Mouse (Mus musculus) olfactory bulb, adult 2 months (tissue): ENCODE results near the gene Tedc1. TPM values are rescaled to one million over a fixed set of nuclear protein-coding genes. Genes with fewer than 3 reads are reported as not detected.

Experiments
- H3K27ac ChIP-seq: fragments of 200-500 bp; 2 replicates; pipeline ENCODE4 v1.5.1; 2012; ENCODE audit warnings: low read depth, low read length; ENCODE audit not compliant: insufficient read depth
- H3K4me1 ChIP-seq: fragments of 200-500 bp; 2 replicates; pipeline ENCODE4 v1.6.1; 2012; ENCODE audit warnings: low read length; ENCODE audit not compliant: control insufficient read depth, insufficient read depth
- H3K4me3 ChIP-seq: fragments of 200-500 bp; 2 replicates; pipeline ENCODE4 v1.5.1; 2012; ENCODE audit warnings: mild to moderate bottlenecking, low read depth, low read length, moderate library complexity; ENCODE audit not compliant: insufficient read depth
- CTCF ChIP-seq: fragments of 200-500 bp; IDR thresholded peaks from 2 replicates; pipeline ENCODE4 v1.5.1; 2012; ENCODE audit warnings: low read depth, mild to moderate bottlenecking, low read length, moderate library complexity; ENCODE audit not compliant: insufficient read depth
- POLR2A ChIP-seq: fragments of 200-500 bp; IDR thresholded peaks from 2 replicates; pipeline ENCODE4 v1.6.1; 2012; ENCODE audit warnings: mild to moderate bottlenecking, low read depth, low read length, moderate library complexity; ENCODE audit not compliant: insufficient read depth
- WGBS: fragments of 180-500 bp; shearing (Covaris S2); methylation state at CpG from one replicate; pipeline ENCODE4 v1.1.7; 2018; 5-methylcytosine and 5-hydroxymethylcytosine counted together
- polyA plus RNA-seq: library from polyadenylated mRNA; stranded (reverse); fragments of >200 nt; gene quantifications from 2 replicates; pipeline ENCODE4 v1.2.4, GENCODE M21; 2012; ENCODE audit warnings: low replicate concordance; ENCODE audit not compliant: missing spikeins, insufficient read depth, insufficient read length

The Tedc1 gene
- polyA plus RNA-seq: not detected in 2 replicates

DNA sequence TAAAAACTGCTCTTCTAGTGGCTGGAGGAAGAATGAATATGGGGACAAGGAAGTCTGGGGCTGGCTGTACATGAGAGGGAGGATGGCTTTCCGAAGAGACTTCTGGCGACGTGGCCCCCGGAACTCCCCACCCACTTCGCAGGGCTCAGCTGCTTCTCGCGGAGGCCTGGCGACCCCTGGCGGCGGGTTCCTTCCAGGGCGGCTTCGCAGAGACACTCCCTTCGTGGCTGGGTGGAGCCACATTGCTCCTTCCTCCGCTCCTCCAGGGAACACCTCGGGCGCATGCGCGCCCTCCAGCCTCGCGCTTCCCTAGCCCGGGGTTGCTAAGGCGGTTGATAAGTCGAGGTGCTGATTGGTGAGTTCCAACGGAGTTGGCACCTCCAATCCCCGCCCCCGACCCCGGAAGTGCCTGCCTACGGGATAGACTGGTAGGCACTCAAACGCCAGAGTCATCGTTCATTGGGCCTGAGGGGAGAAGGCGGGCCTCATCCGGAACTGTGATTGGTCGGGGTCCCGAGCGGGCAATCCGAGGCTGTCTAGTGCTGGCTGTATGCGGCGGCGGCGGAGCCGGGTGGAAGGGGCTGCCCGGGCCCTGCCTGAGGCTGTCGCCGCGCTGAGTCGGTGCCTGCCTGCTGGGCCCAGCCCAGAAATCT lies at the start of gene Tedc1:
Gene Tedc1, plus strand, starts transcription at position 535 of the 653 bp plus-strand sequence.
- Histone ChIP-seq H3K4me1 (peaks cover 21% of the 10 kb centered on the region), H3K4me3 (peak within 1 kb of the TSS; percentile 54), H3K27ac (peak within 1 kb of the TSS; percentile 9; the same call in 1 of the 2 replicates)
- WGBS: under 1% methylated on average over 46 of the region's 46 CpGs
- TF ChIP-seq CTCF (peak; percentile 96), POLR2A (no peak)

DNA sequence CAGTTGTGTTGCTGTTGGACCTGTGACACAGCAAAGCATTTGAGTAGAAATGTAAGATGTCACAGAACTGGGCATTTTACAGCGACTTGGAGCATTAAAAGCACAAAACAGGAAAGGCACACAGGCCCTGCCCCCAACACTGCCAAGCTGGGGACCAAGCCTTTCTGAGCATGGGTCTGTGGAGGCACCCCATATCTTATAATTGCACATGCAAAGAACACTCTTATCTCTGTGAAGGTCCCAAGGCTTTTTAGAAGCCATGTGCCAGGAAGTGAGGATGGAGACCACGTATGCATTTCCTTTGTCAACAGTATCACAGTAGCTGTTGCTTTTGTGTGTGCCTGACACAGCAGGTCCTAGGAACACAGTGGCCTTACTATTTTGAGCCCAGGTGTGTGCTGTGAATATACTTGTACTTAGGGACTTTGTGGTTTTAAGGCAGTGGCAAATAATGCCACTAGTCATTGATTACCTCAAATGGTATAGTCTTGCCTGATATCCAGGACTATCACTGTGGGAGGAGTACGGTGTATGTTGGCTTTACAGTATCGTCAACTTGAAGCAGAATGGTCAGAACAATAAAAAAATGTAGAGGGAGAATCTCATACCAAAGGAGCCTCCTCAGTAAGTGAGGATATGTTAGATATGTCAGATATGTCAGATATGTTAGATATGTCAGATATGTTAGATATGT lies 48.6 kb upstream of the Tedc1 start:
- WGBS: 71% methylated on average over 4 of the region's 4 CpGs
- no peak overlapping the region for H3K27ac ChIP-seq
- no peak overlapping the region for H3K4me3 ChIP-seq
- peaks cover 27% of the 10 kb centered on the region for H3K4me1 ChIP-seq
- TF ChIP-seq CTCF: no peak
- no peak for TF ChIP-seq POLR2A

DNA sequence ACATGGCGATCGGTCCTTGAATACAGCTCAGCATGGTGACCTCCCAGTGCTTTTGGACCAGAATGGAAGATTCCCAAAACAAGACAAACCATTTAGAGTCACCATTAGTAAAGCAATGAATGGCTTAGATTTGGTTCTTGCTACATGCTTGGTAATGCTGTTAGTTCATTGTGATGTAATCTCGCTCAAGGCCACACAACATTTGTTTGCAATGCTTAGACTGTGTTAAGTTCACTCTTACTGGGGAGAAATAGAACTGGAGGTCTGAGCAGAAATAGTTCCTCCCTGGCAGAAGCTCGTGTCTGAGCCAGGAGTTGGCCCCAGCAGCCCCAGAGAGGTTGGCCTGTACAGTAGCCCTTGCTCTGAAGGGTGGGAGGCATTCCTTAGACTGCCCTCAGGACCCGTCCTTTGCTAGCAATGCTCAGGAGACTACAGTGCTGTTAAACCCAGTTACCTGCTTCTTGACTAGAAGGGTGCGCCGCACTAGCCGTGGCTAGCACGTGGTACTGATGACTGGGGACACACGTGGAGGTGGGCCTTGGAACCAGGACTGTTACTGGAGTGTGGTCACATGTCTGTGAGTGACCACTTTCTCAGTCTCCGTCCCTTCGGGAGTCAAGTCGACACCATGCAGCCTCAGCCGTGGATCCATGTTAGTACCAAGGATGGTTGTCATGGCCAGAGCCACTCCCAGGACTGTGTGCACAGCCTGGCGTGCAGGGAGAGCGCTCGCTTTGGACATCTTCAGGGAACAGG lies 47.5 kb upstream of the Tedc1 start:
- Histone ChIP-seq H3K27ac (no peak overlapping the region), H3K4me1 (peaks cover 18% of the 10 kb centered on the region; the same call in 1 of the 2 replicates), H3K4me3 (no peak overlapping the region)
- TF ChIP-seq POLR2A: no peak
- WGBS: 79% methylated on average over 17 of the region's 17 CpGs

DNA sequence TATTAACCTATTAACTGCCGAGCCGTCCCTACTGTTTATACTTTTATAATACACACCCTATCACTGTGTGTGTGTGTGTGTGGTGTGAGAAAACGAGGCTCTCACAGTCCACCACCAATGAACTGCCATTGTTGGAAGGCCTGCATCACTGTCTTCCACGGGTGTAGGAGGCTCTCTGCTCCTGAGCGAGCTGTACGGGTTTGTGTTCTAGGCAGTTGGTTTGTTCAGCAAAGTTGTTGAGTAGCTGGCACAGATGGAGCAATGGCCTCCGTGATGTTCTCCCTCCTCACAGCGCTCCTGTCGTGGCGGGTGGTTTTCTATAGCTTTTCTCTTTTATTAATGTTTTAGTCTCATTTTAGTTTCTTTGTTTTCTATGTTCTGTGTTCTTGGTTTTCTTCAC lies 46.4 kb upstream of the Tedc1 start:
- TF ChIP-seq POLR2A (no peak), CTCF (no peak)
- Histone ChIP-seq H3K4me3 (no peak overlapping the region), H3K4me1 (peaks cover 15% of the 10 kb centered on the region), H3K27ac (no peak overlapping the region)
- WGBS: 59% methylated on average over 10 of the region's 10 CpGs

GRCm38 (mm10) chr12:113114141-113114540 lies 42.1 kb upstream of the Tedc1 start:
- 87% methylated on average over 4 of the region's 4 CpGs for WGBS
- TF ChIP-seq POLR2A (no peak), CTCF (no peak)
- H3K27ac ChIP-seq: no peak overlapping the region

GRCm38 (mm10) chr12:113114856-113115538 lies 41.2 kb upstream of the Tedc1 start:
- H3K4me1 ChIP-seq: peaks cover 6% of the 10 kb centered on the region; the same call in 1 of the 2 replicates
- TF ChIP-seq CTCF (no peak), POLR2A (no peak)
- H3K27ac ChIP-seq: no peak overlapping the region
- H3K4me3 ChIP-seq: no peak overlapping the region
- 71% methylated on average over 16 of the region's 16 CpGs for WGBS

More at GRCm38 (mm10) chr12:113114141-113114540, 42.1 kb upstream of the Tedc1 start:
- H3K4me1 ChIP-seq: peaks cover 5% of the 10 kb centered on the region
- no peak overlapping the region for H3K4me3 ChIP-seq

- Histone ChIP-seq H3K4me3 (no peak overlapping the region), H3K27ac (no peak overlapping the region), H3K4me1 (0 out of 2 replicates have a peak, but pooled peaks cover 4% of the 10 kb centered on the region)
- WGBS: 83% methylated on average over 20 of the region's 20 CpGs
- TF ChIP-seq POLR2A (no peak), CTCF (no peak)
Observed at GRCm38 (mm10) chr12:113119516-113120410, 36.5 kb upstream of the Tedc1 start.

DNA sequence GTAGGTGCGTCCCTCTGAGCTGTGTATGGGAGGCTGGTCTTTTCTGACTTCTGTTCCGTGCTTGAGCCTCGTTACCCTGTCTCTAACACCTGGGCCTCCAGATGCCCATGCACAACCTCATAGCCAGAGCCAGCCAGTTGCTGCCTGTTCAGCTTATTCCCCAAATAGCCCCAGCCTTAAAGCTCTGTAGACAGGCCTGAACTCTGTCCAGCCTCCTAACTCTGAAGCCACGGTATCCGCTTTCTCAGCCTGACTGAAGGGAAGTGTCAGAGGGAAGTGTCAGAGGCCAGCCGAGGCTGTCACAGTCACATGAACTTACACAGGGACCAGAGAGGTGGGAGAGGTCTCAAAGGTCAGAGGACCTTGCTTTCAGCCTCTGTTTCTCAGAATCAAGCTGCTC lies 31.5 kb upstream of the Tedc1 start:
- Histone ChIP-seq H3K27ac (no peak overlapping the region), H3K4me1 (0 out of 2 replicates have a peak, but pooled peaks cover under 1% of the 10 kb centered on the region), H3K4me3 (no peak overlapping the region)
- TF ChIP-seq CTCF: no peak
- no peak for TF ChIP-seq POLR2A
- WGBS: 90% methylated on average over 6 of the region's 6 CpGs
